Mouse (Mus musculus): ENCODE measurements around the gene Tpp1.

GRCm38 (mm10) chr7:105740089-105740795 lies 11.8 kb downstream of the Tpp1 start:
- TF ChIP-seq CTCF (IDR thresholded peaks at IDR 0.05; ENCODE audit: extremely low read depth, insufficient read depth, low read length) = no peak
- 0 out of 2 replicates have a peak, but pooled peaks have one; percentile 8 for TF ChIP-seq POLR2A (IDR thresholded peaks at IDR 0.05; ENCODE audit: extremely low read depth, insufficient read depth, low read length)
